Mouse (Mus musculus): ENCODE data around the gene Sdhaf3. TPM values are rescaled to one million over a fixed set of nuclear protein-coding genes. Genes with fewer than 3 reads are reported as not detected.

Gene Sdhaf3
- polyA plus RNA-seq, 1 experiment from 2014 or later: 4.6 TPM

DNA sequence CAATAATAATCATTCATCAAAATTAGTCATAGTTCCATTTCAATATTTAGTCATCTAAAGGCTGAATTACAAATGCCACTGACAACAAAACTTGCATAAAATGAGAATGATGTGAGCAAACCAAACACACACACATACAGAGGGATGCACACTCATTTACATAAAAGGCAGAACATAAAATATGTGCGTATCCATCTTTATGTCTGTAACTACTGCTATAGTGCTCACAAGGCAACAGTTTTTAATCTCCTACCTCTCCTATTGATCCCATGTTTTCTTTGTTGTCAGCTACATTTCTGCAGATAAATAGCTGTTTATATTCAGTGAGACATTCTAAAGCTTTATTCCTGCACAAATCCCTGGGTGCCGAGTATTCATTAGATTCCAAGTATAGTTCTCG lies 107.0 kb downstream of the Sdhaf3 start:
- DNase-seq (ENCODE audit: low spot score): no peak

DNA sequence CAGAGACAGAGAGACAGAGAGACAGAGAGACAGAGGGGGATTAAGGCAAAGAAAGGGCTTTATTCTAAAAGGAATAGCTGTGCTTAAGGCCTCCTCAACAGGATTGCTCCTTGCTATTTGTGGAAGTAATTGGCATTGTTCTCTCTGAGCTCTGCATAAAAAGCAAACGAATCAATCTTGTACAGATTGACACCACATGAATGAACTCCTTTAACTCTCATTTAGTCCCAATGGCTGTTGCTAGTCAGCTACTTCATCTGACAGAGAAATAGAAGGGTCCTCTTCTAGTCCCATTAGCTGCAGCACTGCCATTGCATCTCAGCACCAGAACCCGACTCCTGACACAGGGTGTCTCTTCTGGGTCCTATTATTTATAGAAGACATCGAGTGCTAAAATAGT lies 113.0 kb downstream of the Sdhaf3 start:
- no peak for DNase-seq (ENCODE audit: low spot score)

GRCm38 (mm10) chr6:7069463-7069862 lies 113.7 kb downstream of the Sdhaf3 start:
- no peak for DNase-seq (ENCODE audit: low spot score)

- DNase-seq (ENCODE audit: low spot score): no peak
Measured at GRCm38 (mm10) chr6:7082054-7082453, 126.2 kb downstream of the Sdhaf3 start.

- DNase-seq (ENCODE audit: low spot score): no peak
Measured at GRCm38 (mm10) chr6:7082467-7083259, 126.9 kb downstream of the Sdhaf3 start.

DNA sequence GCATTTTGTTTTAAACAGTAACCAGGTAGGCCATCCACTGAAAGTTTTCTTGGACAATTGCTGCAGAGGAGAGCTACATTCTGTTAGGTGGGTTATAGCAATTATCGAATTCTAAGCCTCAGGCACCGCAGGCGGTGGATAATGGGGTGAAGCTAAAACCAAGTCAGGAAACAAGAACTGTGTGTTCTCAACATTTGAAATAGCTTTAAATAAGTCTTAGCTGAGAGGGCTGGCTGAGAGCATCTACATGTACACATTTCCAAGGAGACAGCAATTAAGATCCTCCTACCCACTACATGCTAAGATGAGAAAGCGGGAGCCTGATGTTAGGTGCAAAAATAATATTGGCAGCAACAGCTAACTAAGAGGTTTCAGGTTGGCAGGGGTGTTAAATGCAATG lies 127.9 kb downstream of the Sdhaf3 start:
- no peak for DNase-seq (ENCODE audit: low spot score)

DNA sequence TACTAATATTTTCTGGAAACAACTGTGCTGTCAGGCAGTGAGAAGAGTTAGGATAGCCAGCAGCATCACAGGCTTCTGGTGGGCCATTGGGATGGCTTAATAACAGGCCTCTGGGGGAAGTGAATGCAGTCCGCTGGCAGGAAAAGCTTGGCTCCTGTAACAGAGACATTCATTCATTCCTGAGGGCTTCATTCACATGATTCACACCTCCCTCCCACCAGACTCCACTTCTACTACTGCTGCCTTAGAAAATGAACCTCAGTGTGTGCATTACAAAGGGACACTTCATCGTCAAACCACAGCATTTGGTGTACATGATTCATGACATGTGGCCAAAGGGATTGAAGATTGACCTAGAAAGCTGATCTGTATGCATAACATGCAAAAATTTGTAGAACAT lies 128.6 kb downstream of the Sdhaf3 start:
- no peak for DNase-seq (ENCODE audit: low spot score)

- DNase-seq (ENCODE audit: low spot score): no peak
Measured at GRCm38 (mm10) chr6:7085506-7085905, 129.7 kb downstream of the Sdhaf3 start.

DNA sequence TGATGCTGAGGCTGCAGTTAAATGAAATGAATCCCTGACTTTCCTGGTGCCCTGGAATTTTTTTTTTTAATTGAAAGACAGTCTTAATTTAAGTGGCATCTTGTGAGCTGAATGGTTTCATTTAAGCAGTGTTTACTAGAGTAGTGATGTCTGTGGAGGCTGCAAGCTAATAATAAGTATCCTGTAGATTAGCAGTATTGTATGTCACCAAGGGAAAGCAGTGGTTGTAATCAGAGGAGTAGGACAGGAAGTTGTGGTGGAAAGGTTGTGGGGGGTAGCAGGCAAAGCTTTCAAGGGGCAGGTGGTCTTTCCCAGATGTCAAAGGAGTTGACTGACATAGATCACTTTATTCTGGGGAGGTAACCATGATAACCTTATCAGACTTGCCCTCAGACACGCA lies 136.3 kb downstream of the Sdhaf3 start:
- DNase-seq (ENCODE audit: low spot score): no peak

Other genes with a start within 250 kb of the Sdhaf3 start
- not detected in 2 replicates for gene Dlx6, start 92.7 kb upstream of the Sdhaf3 start, polyA plus RNA-seq (2015; fragmentation: Nextera tagmentation; extraction: Ambion mirVana)
- gene Dlx5, start 73.9 kb upstream of the Sdhaf3 start, polyA plus RNA-seq (2015; fragmentation: Nextera tagmentation; extraction: Ambion mirVana): 0.23 and 0.50 TPM in 2 replicates